Mouse (Mus musculus) G1E (cell line): Measurements from ENCODE around the gene Copz1.

ENCODE experiments used
- CTCF ChIP-seq: IDR thresholded peaks from 2 replicates; pipeline ENCODE4 v1.5.1; 2012; ENCODE audit warnings: low read depth, low read length, inconsistent platforms, mixed read lengths
- GATA1 ChIP-seq: IDR thresholded peaks from 2 replicates; pipeline ENCODE4 v1.6.1; 2012; ENCODE audit warnings: borderline replicate concordance, low read length, inconsistent platforms, mixed read lengths
- GATA2 ChIP-seq: IDR thresholded peaks from 2 replicates; pipeline ENCODE4 v1.6.1; 2012; ENCODE audit warnings: low read depth, low read length, inconsistent platforms, borderline replicate concordance

DNA sequence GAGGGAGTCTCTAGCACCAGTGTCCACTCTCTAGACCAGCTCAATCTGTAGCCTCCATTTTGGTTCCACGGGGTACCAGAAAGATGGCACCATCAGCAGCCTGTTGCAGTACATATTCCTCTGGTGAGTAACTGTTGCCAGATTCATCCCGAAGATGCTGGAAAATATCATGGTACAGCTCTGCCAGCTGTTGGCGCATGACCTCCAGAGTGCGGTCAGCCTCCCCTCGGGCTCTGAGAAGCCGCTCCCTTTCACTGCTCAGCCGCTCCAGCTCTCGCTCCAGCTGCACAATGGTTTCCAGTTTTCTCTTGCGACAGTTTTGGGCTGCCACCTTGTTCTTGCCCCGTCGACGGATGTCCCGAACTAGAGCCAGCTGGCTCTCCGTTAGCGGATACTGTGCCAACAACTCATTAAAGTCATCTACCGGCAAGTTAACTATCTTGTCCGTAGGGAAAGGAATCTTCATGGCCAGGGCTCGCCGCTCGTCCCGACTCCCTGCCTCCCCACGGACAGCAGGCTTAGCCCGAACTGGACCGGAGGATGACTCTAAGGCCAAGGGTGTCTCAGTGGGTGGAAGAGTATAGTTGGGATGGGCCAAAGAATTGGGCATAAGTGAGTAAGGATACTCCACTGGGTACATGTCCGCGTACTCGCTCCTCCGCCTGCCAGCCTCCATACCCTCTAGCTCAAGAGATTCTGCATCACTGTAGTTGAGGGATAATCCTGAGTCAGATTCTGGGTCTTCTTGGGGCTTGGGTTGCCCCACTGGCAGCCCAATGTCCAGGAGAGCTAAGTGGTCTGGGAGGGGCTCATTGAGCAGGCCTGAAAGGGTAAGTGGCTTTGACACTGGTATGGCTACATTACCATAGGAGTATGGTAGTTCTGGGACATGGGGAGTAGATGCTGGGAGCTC is 23.9 kb upstream of the Copz1 start:
- TF ChIP-seq CTCF, result no peak
- TF ChIP-seq GATA1, result no peak
- TF ChIP-seq GATA2, result no peak
